Mouse (Mus musculus): Measurements from ENCODE around the gene Slc20a1. TPM values are rescaled to one million over a fixed set of nuclear protein-coding genes. Genes with fewer than 3 reads are reported as not detected.

Gene Slc20a1
- polyA plus RNA-seq, 1 experiment from 2014 or later: 61.6 TPM

DNA sequence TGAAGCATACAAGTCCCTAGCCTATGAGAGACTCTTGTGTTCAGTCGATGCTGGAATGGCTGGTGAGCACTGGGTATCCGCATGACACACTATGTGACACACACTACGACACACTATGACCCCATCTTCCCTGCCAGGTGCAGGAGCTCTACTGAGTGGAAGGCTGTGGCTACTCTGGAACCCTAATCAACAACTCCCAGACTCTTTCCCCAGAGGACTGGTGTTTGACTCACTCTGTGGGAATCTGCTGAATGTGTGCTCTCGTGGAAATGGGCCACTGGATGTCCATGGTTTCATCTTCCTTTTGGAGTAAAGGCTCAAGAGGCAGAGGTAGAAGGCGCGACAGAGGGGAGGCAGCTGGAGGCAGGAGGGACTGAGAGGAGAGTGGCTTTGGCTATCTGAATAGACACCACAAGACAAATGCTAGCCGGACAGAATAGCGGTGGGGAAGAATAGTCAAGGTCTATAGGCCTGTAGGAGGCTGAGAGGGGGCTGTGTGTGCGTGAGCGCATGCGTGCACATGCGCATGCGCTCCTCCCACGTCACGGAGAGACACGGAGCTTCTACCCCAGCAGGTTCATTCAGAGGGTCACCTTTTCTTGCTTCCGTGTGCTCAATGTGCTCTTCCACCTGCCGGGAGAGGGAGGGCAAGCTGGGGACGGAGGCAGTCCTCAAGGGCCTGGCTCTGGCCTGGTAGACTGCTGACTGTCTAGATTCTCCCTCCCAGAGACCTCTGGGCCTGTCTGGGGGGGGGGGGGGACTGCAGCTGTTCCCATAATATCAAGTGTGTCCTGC is 54.5 kb downstream of the Slc20a1 start:
- WGBS: 86% methylated on average over 19 of the region's 19 CpGs
- Histone ChIP-seq H3K27me3 (no peaks in the 10 kb centered on the region), H3K4me3 (replicated peaks) (no peak overlapping the region), H3K9me3 (no peaks in the 10 kb centered on the region), H3K9ac (no peak overlapping the region), H3K27ac (no peak overlapping the region), H3K36me3 (replicated peaks) (no peaks in the 10 kb centered on the region), H3K4me2 (no peak overlapping the region), H3K4me1 (no peaks in the 10 kb centered on the region)
- ATAC-seq (ENCODE audit: low FRiP score): no peak

DNA sequence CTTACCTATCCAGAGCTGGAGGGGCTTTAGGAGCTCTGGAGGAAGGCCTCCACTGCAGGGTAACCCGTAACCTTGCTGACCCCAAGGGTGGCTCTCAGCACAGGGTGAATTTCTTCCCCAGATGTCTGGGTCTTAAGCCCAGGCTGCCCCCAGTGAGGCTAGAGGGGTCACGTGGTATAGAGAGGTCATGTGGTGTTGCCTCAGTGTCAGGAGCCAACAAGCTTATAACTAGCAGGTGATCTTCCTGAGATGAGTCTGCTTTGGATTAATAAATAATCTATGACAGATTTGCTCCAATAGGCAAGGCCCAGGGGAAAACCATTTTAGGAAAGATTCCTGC is 55.0 kb downstream of the Slc20a1 start:
- no peak overlapping the region for H3K9ac ChIP-seq
- H3K4me1 ChIP-seq: peaks cover 2% of the 10 kb centered on the region
- WGBS: 73% methylated on average over 2 of the region's 2 CpGs
- no peaks in the 10 kb centered on the region for H3K9me3 ChIP-seq
- H3K4me2 ChIP-seq: no peak overlapping the region
- H3K27me3 ChIP-seq: no peaks in the 10 kb centered on the region
- no peaks in the 10 kb centered on the region for H3K36me3 ChIP-seq (replicated peaks)
- H3K27ac ChIP-seq: no peak overlapping the region
- ATAC-seq (ENCODE audit: low FRiP score): no peak
- no peak overlapping the region for H3K4me3 ChIP-seq (replicated peaks)

DNA sequence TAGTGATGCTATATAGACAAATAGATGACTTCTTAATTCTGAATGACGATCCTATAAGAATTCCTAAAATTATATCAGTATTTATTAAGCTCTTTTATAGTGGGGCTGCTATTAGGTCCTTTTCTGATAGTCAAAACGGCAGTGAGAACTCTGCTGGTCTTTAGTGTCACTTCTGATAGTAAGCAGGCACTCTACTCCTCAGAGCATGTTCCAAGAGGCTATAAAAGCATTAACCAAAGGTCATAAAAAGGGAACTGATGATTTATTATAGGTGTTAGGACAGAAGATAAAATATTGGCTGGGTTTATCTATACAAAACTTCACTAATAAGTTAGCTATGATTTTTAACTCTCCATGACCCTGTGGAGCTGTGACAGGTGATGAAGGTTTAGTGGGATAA is 55.5 kb downstream of the Slc20a1 start:
- Histone ChIP-seq H3K4me1 (peaks cover 4% of the 10 kb centered on the region), H3K9me3 (no peaks in the 10 kb centered on the region), H3K27ac (no peak overlapping the region), H3K4me2 (no peak overlapping the region), H3K4me3 (replicated peaks) (no peak overlapping the region), H3K27me3 (no peaks in the 10 kb centered on the region), H3K9ac (no peak overlapping the region), H3K36me3 (replicated peaks) (no peaks in the 10 kb centered on the region)
- no peak for ATAC-seq (ENCODE audit: low FRiP score)
- WGBS: 86% methylated on average over 2 of the region's 2 CpGs

DNA sequence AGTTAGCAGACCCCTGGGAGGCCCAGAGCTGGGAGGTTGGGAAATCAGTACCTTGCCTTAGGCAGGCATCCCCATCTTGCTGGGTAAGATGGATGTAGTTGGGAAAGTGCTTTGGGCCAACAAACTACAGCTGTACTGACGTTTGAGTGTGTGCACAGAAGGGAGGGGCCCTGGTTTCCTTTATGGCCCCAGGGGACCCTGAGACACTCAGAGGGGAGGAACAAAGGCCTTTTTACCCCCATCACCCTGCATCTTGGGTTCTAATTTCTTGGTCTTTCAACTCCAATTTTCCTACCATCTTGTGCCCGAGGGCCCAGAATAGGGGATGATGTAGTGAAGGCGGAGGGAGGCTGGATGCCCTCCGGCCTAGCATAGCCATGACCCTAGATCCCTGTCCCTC is 57.4 kb downstream of the Slc20a1 start:
- 0 out of 2 replicates have a peak, but pooled peaks cover 4% of the 10 kb centered on the region for H3K27me3 ChIP-seq
- ATAC-seq (ENCODE audit: low FRiP score): no peak
- no peak overlapping the region for H3K4me3 ChIP-seq (replicated peaks)
- H3K4me1 ChIP-seq: peaks cover 4% of the 10 kb centered on the region
- no peak overlapping the region for H3K9ac ChIP-seq
- no peaks in the 10 kb centered on the region for H3K9me3 ChIP-seq
- H3K27ac ChIP-seq: no peak overlapping the region
- 76% methylated on average over 4 of the region's 4 CpGs for WGBS
- no peaks in the 10 kb centered on the region for H3K36me3 ChIP-seq (replicated peaks)
- no peak overlapping the region for H3K4me2 ChIP-seq

DNA sequence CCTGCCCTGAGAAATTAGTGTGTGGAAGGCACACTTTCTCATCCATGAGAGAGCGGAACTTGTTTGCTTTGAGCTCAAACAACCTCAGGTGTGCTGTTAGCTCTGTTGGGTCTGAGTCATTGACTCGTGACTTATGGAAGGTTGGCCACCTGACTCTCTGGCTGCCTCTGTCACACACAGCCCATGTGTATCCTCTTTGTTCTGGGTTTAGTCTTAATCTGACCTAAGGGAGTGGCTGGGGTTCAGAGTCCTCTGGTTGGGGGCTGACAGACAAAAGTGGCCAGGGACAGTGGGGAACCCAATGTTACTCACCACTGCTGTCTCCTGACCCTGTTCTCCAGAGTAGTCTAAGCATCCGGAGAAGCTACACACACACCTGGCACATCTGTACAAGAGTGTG is 59.5 kb downstream of the Slc20a1 start:
- no peak overlapping the region for H3K27ac ChIP-seq
- H3K9ac ChIP-seq: no peak overlapping the region
- H3K4me3 ChIP-seq (replicated peaks): no peak overlapping the region
- no peak overlapping the region for H3K4me2 ChIP-seq
- H3K27me3 ChIP-seq: 0 out of 2 replicates have a peak, but pooled peaks cover 4% of the 10 kb centered on the region
- H3K36me3 ChIP-seq (replicated peaks): no peaks in the 10 kb centered on the region
- 85% methylated on average over 3 of the region's 3 CpGs for WGBS
- H3K9me3 ChIP-seq: no peaks in the 10 kb centered on the region
- peak; percentile 39; the same call in 1 of the 2 replicates for ATAC-seq (ENCODE audit: low FRiP score)
- H3K4me1 ChIP-seq: peaks cover 4% of the 10 kb centered on the region

DNA sequence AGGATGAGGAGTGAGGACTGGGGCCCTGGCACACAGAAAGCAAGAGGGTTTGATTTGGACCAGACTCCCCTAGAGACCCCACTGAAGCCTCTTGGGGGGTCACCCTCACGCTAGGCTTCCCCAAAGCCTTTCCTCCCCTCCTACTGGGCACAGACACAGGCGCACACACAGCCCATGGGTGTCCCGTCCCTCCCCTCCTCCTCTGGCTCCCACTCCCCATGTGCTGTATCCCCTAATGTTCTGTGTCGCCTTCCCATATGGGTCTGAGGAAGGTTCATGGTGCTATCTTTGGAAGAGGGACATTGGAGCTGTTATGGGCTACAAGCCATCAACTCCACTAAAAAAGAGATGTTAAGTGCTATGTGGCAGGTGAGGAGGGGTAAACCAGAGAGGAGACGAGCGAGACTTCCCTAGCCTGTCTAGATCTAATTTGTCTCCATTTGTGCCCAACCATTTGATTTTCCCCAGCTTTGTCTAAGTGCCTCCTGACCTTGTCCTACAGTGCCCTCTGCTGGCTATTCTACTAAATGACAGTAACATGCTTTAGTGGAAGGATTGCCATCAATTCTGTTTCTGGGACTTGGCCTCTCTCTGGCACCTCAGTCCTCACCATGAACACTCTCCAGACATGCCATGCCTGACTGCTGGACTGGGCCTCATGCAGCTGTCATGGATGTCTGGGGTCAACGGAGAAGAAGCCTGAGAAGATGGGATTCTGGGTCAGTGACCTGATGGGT is 60.1 kb downstream of the Slc20a1 start:
- Histone ChIP-seq H3K4me3 (replicated peaks) (no peak overlapping the region), H3K4me2 (no peak overlapping the region), H3K36me3 (replicated peaks) (no peaks in the 10 kb centered on the region), H3K27ac (no peak overlapping the region), H3K4me1 (peaks cover 4% of the 10 kb centered on the region), H3K27me3 (0 out of 2 replicates have a peak, but pooled peaks cover 4% of the 10 kb centered on the region), H3K9me3 (no peaks in the 10 kb centered on the region), H3K9ac (no peak overlapping the region)
- peak; percentile 68; the same call in 1 of the 2 replicates for ATAC-seq (ENCODE audit: low FRiP score)
- 45% methylated on average over 7 of the region's 7 CpGs for WGBS

DNA sequence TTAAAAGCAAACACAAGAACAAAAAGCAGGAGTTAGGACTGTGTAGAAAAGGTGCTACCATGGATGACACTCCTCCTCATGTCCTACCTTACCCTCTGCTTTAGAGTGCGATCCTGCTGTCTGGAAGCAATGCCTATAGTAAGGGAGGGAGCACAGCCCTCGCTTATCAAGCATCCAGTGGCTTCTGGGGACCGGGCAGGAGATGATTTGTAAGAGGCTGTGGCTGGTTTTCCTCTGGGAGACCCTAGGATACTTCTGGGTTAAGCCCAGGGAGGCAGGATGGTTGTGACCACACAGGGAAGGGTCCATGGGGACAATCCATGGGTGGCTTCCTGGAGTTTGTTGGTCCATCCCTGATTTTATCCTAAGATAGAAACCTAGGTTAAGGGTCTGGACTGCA is 62.1 kb downstream of the Slc20a1 start:
- ATAC-seq (ENCODE audit: low FRiP score): no peak
- Histone ChIP-seq H3K36me3 (replicated peaks) (no peaks in the 10 kb centered on the region), H3K9ac (no peak overlapping the region)

More for the DNA sequence above, 62.1 kb downstream of the Slc20a1 start:
- H3K4me3 ChIP-seq (replicated peaks): no peak overlapping the region
- H3K9me3 ChIP-seq: no peaks in the 10 kb centered on the region
- no peak overlapping the region for H3K4me2 ChIP-seq
- H3K4me1 ChIP-seq: peaks cover 4% of the 10 kb centered on the region
- 0 out of 2 replicates have a peak, but pooled peaks cover 4% of the 10 kb centered on the region for H3K27me3 ChIP-seq
- no peak overlapping the region for H3K27ac ChIP-seq
- WGBS: 72% methylated on average over 3 of the region's 3 CpGs

Other genes starting within 250 kb of the Slc20a1 start
- 4.0 and 4.5 TPM in 2 replicates for gene Zc3h6, start 231.4 kb upstream of the Slc20a1 start, polyA plus RNA-seq (2016; fragmentation: Nextera tagmentation; extraction: Ambion mirVana)
- 29.1 and 30.7 TPM in 2 replicates for gene Gm10762, start 231.0 kb upstream of the Slc20a1 start, polyA plus RNA-seq (2016; fragmentation: Nextera tagmentation; extraction: Ambion mirVana)
- gene Vinac1, start 150.6 kb upstream of the Slc20a1 start, polyA plus RNA-seq (2016; fragmentation: Nextera tagmentation; extraction: Ambion mirVana): 0.20 and 0.21 TPM in 2 replicates
- 16.9 and 18.1 TPM in 2 replicates for gene Ttl, start 132.8 kb upstream of the Slc20a1 start, polyA plus RNA-seq (2016; fragmentation: Nextera tagmentation; extraction: Ambion mirVana)
- 27.1 and 27.9 TPM in 2 replicates for gene Polr1b, start 97.8 kb upstream of the Slc20a1 start, polyA plus RNA-seq (2016; fragmentation: Nextera tagmentation; extraction: Ambion mirVana)
- 21.8 and 23.3 TPM in 2 replicates for gene Chchd5, start 69.1 kb upstream of the Slc20a1 start, polyA plus RNA-seq (2016; fragmentation: Nextera tagmentation; extraction: Ambion mirVana)
- gene Ckap2l, start 98.4 kb downstream of the Slc20a1 start, polyA plus RNA-seq (2016; fragmentation: Nextera tagmentation; extraction: Ambion mirVana): 60.1 and 67.2 TPM in 2 replicates
- 0.18 and 0.21 TPM in 2 replicates for gene Il1a, start 111.2 kb downstream of the Slc20a1 start, polyA plus RNA-seq (2016; fragmentation: Nextera tagmentation; extraction: Ambion mirVana)
- not detected in 2 replicates for gene Il1b, start 172.4 kb downstream of the Slc20a1 start, polyA plus RNA-seq (2016; fragmentation: Nextera tagmentation; extraction: Ambion mirVana)